Mouse (Mus musculus) forebrain, embryonic 12.5 days (tissue): ENCODE data around the gene Lig1. TPM values are rescaled to one million over a fixed set of nuclear protein-coding genes. Genes with fewer than 3 reads are reported as not detected.

Experiments used
- ATAC-seq: fragments of 200-750 bp; cut with Nextera tagmentation; 2 replicates; pipeline ENCODE4 v1.8.0; 2017; ENCODE audit warnings: moderate TSS enrichment; ENCODE audit not compliant: low FRiP score
- H3K27ac ChIP-seq: fragments of 300-500 bp; sonication (generic); 2 replicates; pipeline ENCODE4 v1.5.1; 2016; ENCODE audit warnings: mild to moderate bottlenecking
- H3K27me3 ChIP-seq: fragments of 300-500 bp; sonication (generic); 2 replicates; pipeline ENCODE4 v1.6.1; 2016; ENCODE audit warnings: mild to moderate bottlenecking
- H3K36me3 ChIP-seq: fragments of 300-500 bp; sonication (generic); replicated peaks from 2 replicates; pipeline ENCODE4 v1.6.1; 2016; ENCODE audit warnings: mild to moderate bottlenecking
- H3K4me1 ChIP-seq: fragments of 300-500 bp; sonication (generic); 2 replicates; pipeline ENCODE4 v1.6.1; 2016
- H3K4me2 ChIP-seq: fragments of 300-500 bp; sonication (generic); 2 replicates; pipeline ENCODE4 v1.6.1; 2016; ENCODE audit warnings: mild to moderate bottlenecking, moderate library complexity
- H3K4me3 ChIP-seq: fragments of 300-500 bp; sonication (generic); replicated peaks from 2 replicates; pipeline ENCODE4 v1.5.1; 2016; ENCODE audit warnings: mild to moderate bottlenecking
- H3K9ac ChIP-seq: fragments of 300-500 bp; sonication (generic); 2 replicates; pipeline ENCODE4 v1.6.1; 2016; ENCODE audit warnings: mild to moderate bottlenecking
- H3K9me3 ChIP-seq: fragments of 300-500 bp; sonication (generic); 2 replicates; pipeline ENCODE4 v1.6.1; 2016
- WGBS: fragments of 180-500 bp; shearing (Covaris S2); methylation state at CpG from one replicate; pipeline ENCODE4 v1.1.7; 2016; 5-methylcytosine and 5-hydroxymethylcytosine counted together
- polyA plus RNA-seq: library from polyadenylated mRNA; unstranded; fragments of >200 nt; fragmentation: Nextera tagmentation; extraction: Ambion mirVana; gene quantifications from 2 replicates; pipeline ENCODE4 v1.2.1, GENCODE M21; 2016

Lig1 gene
- polyA plus RNA-seq, 1 experiment from 2014 or later = 140 TPM

GRCm38 (mm10) chr7:13290041-13290675 is 13.1 kb downstream of the Lig1 start:
- no peaks in the 10 kb centered on the region for H3K9me3 ChIP-seq
- no peaks in the 10 kb centered on the region for H3K4me1 ChIP-seq
- no peak overlapping the region for H3K9ac ChIP-seq
- WGBS = 89% methylated on average over 1 of the region's 1 CpGs
- no peak for ATAC-seq
- no peak overlapping the region for H3K4me3 ChIP-seq
- no peak overlapping the region for H3K27ac ChIP-seq
- no peaks in the 10 kb centered on the region for H3K27me3 ChIP-seq
- H3K36me3 ChIP-seq = peaks cover 89% of the 10 kb centered on the region
- H3K4me2 ChIP-seq = no peak overlapping the region

DNA sequence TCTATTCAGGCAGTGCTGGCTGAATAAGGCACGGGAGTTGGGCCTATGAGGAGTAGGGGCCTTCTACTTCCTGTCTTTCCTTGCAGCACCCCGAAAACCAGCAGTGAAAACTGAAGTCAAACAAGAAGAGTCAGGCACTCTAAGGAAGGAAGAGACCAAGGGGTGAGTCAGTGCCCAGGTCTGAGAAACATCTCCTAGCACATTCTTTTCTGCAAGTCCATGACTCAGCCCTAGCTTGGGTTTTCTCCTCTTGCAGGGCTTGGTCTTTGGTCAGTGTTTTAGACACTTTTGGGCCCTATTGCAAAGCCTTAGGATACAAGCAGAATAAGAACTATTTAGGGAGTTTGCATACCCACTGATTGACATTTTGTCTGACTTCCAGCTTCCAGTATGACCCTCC is 14.3 kb downstream of the Lig1 start:
- H3K9ac ChIP-seq = no peak overlapping the region
- 93% methylated on average over 2 of the region's 2 CpGs for WGBS
- H3K4me1 ChIP-seq = no peaks in the 10 kb centered on the region
- no peaks in the 10 kb centered on the region for H3K27me3 ChIP-seq
- H3K27ac ChIP-seq = no peak overlapping the region
- no peak for ATAC-seq
- H3K4me3 ChIP-seq = no peak overlapping the region
- no peaks in the 10 kb centered on the region for H3K9me3 ChIP-seq
- no peak overlapping the region for H3K4me2 ChIP-seq
- H3K36me3 ChIP-seq = peaks cover 89% of the 10 kb centered on the region

DNA sequence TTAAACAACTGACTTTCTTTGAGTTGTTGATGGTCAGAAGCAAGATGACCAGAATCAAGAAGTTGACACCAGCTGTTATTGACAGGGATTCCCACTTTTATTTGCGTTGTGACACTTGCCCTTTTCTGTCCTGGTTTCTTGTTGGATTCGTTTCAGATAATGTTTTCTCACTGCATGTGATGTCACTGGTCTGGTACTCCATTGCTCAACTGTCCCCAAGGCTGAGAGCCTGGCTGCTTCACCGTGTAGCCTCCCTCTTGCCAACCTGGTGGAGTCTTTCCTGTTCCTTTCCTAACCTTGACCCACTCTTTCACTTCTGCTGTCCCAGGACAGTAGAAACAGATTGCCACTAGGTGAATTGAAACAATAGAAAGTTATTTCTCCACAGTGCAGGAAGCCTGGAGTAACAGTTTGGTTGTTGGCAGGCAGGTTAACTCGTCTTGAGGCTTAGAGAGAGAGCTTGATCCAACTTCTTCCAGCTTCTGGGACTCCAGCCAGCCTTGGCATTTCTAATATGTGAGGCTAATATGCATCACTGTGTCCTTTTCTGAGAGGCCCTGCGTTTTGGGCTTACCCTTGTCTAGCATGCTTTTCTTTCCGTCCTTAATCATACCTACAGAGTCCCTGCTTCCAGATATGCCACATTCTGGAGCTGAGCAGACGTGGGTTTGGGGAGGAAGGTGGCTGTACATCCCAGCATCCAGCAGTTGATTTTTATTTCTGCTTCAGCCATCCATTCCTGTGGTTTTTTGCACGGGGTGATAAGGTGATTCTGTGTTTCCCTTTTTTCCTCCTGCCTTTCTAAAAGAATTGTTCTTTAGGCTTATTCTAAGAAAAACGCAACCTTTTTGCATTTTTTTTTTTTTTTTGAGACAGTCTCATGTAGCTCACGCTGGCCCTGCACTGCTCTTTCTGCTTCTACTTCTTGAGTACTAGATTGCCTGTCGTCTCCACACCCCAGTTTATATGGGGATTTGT is 17.1 kb downstream of the Lig1 start:
- no peaks in the 10 kb centered on the region for H3K9me3 ChIP-seq
- H3K4me1 ChIP-seq = no peaks in the 10 kb centered on the region
- no peak overlapping the region for H3K4me2 ChIP-seq
- H3K36me3 ChIP-seq = peaks cover 98% of the 10 kb centered on the region
- ATAC-seq = no peak
- H3K27me3 ChIP-seq = no peaks in the 10 kb centered on the region
- no peak overlapping the region for H3K9ac ChIP-seq
- WGBS = 90% methylated on average over 11 of the region's 11 CpGs
- H3K4me3 ChIP-seq = no peak overlapping the region
- no peak overlapping the region for H3K27ac ChIP-seq

GRCm38 (mm10) chr7:13295256-13295655 is 18.2 kb downstream of the Lig1 start:
- Histone ChIP-seq H3K27ac (no peak overlapping the region), H3K4me2 (no peak overlapping the region), H3K27me3 (no peaks in the 10 kb centered on the region), H3K9ac (no peak overlapping the region), H3K36me3 (peaks cover 98% of the 10 kb centered on the region), H3K4me1 (no peaks in the 10 kb centered on the region), H3K9me3 (no peaks in the 10 kb centered on the region), H3K4me3 (no peak overlapping the region)
- 90% methylated on average over 7 of the region's 7 CpGs for WGBS
- ATAC-seq = no peak

DNA sequence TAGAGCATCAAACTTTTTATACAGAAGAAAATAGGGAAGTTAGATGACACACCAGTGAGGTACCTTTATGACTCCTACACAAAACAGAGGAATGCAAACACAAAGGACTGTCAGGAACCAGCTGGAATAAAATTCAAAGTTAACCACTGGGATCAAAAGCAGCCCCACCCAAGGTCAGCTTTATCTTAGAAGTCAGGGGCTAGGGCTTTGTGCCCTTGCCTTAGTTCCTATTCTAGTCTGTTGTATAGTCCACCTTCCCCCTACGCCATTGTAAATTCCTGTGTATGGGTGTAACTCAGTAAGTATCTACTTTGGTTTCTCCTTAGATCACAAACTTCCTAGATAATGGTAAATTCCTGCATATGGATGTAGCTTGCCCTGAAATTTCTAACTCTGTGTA is 20.6 kb downstream of the Lig1 start:
- ATAC-seq = no peak
- H3K36me3 ChIP-seq = peaks cover 100% of the 10 kb centered on the region
- 94% methylated on average over 1 of the region's 1 CpGs for WGBS

GRCm38 (mm10) chr7:13298821-13299220 is 21.7 kb downstream of the Lig1 start:
- Histone ChIP-seq H3K27ac (no peak overlapping the region), H3K4me1 (no peaks in the 10 kb centered on the region), H3K4me2 (no peak overlapping the region), H3K9ac (no peak overlapping the region), H3K9me3 (no peaks in the 10 kb centered on the region), H3K27me3 (no peaks in the 10 kb centered on the region), H3K36me3 (peaks cover 100% of the 10 kb centered on the region), H3K4me3 (no peak overlapping the region)
- WGBS = 95% methylated on average over 5 of the region's 5 CpGs
- ATAC-seq = no peak

More for the DNA sequence above, 20.6 kb downstream of the Lig1 start:
- no peaks in the 10 kb centered on the region for H3K9me3 ChIP-seq
- no peak overlapping the region for H3K27ac ChIP-seq
- no peaks in the 10 kb centered on the region for H3K4me1 ChIP-seq
- no peaks in the 10 kb centered on the region for H3K27me3 ChIP-seq
- H3K4me3 ChIP-seq = no peak overlapping the region
- H3K9ac ChIP-seq = no peak overlapping the region
- H3K4me2 ChIP-seq = no peak overlapping the region

DNA sequence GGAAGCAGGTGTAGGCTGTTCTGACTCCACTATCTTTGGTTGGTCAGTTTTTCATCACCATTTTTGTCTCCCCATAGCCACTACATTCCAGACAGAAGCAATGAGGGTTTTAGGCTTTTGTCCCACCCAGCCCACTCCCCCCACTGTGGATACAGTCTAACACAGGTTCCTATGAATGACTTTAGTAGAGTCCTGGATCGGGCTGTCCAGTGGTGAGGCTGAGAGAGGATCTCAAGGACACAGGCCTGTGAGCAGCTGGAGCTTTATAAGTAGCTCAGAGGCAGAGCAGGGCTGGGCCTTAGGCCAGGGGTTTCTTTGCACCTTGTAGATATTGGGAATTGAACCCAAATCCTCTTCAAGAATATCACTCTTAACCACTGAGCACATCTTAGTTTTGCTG is 24.6 kb downstream of the Lig1 start:
- no peaks in the 10 kb centered on the region for H3K4me1 ChIP-seq
- no peak for ATAC-seq
- no peaks in the 10 kb centered on the region for H3K27me3 ChIP-seq
- no peak overlapping the region for H3K9ac ChIP-seq
- no peak overlapping the region for H3K27ac ChIP-seq
- H3K4me3 ChIP-seq = no peak overlapping the region
- H3K36me3 ChIP-seq = peaks cover 96% of the 10 kb centered on the region
- WGBS = 83% methylated on average over 1 of the region's 1 CpGs
- no peak overlapping the region for H3K4me2 ChIP-seq
- H3K9me3 ChIP-seq = no peaks in the 10 kb centered on the region

DNA sequence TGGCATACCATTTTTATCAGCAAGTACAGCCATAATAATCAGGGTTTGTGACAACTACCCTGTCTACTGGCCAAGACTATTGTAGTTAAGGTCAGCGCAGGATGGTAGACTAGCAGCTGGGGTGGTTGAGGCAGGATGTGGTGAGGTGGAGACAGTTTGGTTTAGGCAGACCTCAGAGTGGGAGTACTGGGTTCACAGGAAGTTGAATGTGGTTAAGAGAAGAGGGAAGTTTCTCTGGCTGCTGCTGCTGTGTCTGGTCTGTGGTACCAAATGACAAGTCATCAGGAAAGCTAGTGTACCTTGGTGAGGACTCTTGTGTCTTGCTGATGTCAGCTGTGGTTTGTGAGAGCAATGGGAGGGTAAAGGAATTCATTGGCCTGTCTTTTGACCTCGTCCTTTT is 25.7 kb downstream of the Lig1 start:
- no peak overlapping the region for H3K4me2 ChIP-seq
- WGBS = 84% methylated on average over 2 of the region's 2 CpGs
- no peak overlapping the region for H3K27ac ChIP-seq
- no peaks in the 10 kb centered on the region for H3K9me3 ChIP-seq
- no peak overlapping the region for H3K4me3 ChIP-seq
- H3K27me3 ChIP-seq = no peaks in the 10 kb centered on the region
- H3K36me3 ChIP-seq = peaks cover 95% of the 10 kb centered on the region
- no peaks in the 10 kb centered on the region for H3K4me1 ChIP-seq
- H3K9ac ChIP-seq = no peak overlapping the region
- ATAC-seq = no peak

DNA sequence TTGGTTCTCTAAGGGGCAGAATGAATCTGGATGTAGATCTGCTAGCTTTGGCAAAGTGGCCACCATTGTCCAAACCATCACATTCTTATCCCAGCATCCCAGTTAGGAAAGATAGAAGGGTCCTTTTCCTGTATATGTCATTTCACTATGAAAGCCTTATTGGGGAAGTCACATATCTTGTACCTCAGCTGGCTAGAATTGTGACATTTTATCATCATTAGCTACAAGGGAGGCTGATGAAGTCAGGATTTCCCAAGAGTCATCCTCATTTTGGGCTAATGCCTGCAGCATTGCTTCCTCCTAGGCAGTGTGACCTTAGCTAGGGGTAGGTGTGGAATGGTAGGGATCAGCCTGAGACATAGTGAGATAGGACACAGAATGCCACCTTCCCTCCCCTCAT is 26.3 kb downstream of the Lig1 start:
- no peak overlapping the region for H3K9ac ChIP-seq
- no peak for ATAC-seq

GRCm38 (mm10) chr7:13309407-13309806 is 32.3 kb downstream of the Lig1 start:
- WGBS = 96% methylated on average over 2 of the region's 2 CpGs
- Histone ChIP-seq H3K4me2 (no peak overlapping the region), H3K9me3 (no peaks in the 10 kb centered on the region), H3K27ac (no peak overlapping the region), H3K27me3 (no peaks in the 10 kb centered on the region), H3K36me3 (peaks cover 94% of the 10 kb centered on the region), H3K4me1 (no peaks in the 10 kb centered on the region), H3K9ac (no peak overlapping the region), H3K4me3 (no peak overlapping the region)
- no peak for ATAC-seq

More for the DNA sequence above, 26.3 kb downstream of the Lig1 start:
- no peaks in the 10 kb centered on the region for H3K4me1 ChIP-seq
- H3K27ac ChIP-seq = no peak overlapping the region
- no peak overlapping the region for H3K4me3 ChIP-seq
- no peaks in the 10 kb centered on the region for H3K9me3 ChIP-seq
- H3K27me3 ChIP-seq = no peaks in the 10 kb centered on the region
- no peak overlapping the region for H3K4me2 ChIP-seq
- H3K36me3 ChIP-seq = peaks cover 95% of the 10 kb centered on the region

- no peak overlapping the region for H3K9ac ChIP-seq
- H3K36me3 ChIP-seq = peaks cover 87% of the 10 kb centered on the region
Observed at GRCm38 (mm10) chr7:13310493-13311199, 33.6 kb downstream of the Lig1 start.

GRCm38 (mm10) chr7:13311401-13311800 is 34.3 kb downstream of the Lig1 start:
- 91% methylated on average over 4 of the region's 4 CpGs for WGBS
- H3K9me3 ChIP-seq = no peaks in the 10 kb centered on the region
- ATAC-seq = no peak
- no peak overlapping the region for H3K27ac ChIP-seq
- H3K4me1 ChIP-seq = no peaks in the 10 kb centered on the region
- no peaks in the 10 kb centered on the region for H3K27me3 ChIP-seq
- no peak overlapping the region for H3K4me2 ChIP-seq
- peaks cover 80% of the 10 kb centered on the region for H3K36me3 ChIP-seq
- no peak overlapping the region for H3K4me3 ChIP-seq
- H3K9ac ChIP-seq = no peak overlapping the region

More at GRCm38 (mm10) chr7:13310493-13311199, 33.6 kb downstream of the Lig1 start:
- no peak overlapping the region for H3K27ac ChIP-seq
- WGBS = 93% methylated on average over 6 of the region's 6 CpGs
- no peak for ATAC-seq
- H3K4me2 ChIP-seq = no peak overlapping the region
- H3K9me3 ChIP-seq = no peaks in the 10 kb centered on the region
- H3K4me1 ChIP-seq = no peaks in the 10 kb centered on the region
- no peak overlapping the region for H3K4me3 ChIP-seq
- H3K27me3 ChIP-seq = no peaks in the 10 kb centered on the region
